In the genomic region with DNA sequence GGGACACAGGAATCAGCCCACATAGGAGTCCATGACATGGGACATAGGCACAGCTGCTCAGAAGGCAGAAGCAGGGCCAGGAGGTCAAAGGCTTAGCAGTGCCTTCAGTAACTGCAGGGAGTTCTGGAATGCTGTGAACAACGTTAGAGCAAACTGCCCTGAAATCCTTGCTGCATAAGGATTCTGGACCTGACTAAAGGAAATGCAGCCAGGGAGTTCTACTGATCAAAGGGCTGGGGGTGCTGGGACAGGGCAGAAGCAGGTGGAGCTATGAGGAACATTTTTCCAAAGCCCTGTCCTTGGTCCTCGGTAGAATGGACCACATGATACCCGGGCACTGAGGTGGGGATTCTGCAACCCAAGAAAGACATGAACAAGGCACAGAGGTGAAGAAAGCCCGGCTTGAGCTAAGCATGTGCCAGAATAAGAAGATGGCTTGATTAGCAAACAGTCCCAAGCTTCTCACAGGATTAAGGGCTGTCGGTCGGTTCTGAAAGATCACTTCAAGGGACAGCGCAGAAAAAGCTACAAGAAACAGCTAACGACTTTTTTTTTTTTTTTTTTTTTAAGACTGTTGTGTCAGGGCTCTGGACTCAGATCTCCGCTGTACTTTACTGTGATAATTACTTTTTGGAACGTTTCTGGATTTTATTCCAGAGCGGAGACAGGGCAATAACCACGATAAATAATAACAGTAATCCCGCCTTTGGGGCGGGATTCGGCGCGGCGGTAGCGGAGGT, we compare ENCODE assay signal across 9 mouse cellular contexts. TPM values are rescaled to one million over a fixed set of nuclear protein-coding genes. Genes with fewer than 3 reads are reported as not detected.
DNase-seq lines count a peak whose midpoint lies in the region; ATAC-seq and TF ChIP-seq lines count a peak whose summit lies in the region.
"Had no signal": no experiment of that assay in that cellular context is flagged by ENCODE, and none has a peak within 500 bp of the region (broad histone marks: within the 10 kb centered on the region; RNA-seq: fewer than 3 reads in every experiment).

No protein-coding gene starts in this region.

- H3K9ac ChIP-seq in heart, embryonic 15.5 days = peak overlapping the region; percentile 69
- H3K9ac ChIP-seq in neural tube, embryonic 14.5 days (replicated peaks; ENCODE audit: low read depth, low read length) = peak overlapping the region; percentile 65

- H3K27me3 ChIP-seq in heart, embryonic 15.5 days = no peaks in the 10 kb centered on the region
- H3K27me3 ChIP-seq in limb, embryonic 10.5 days (ENCODE audit: low read depth, poor library complexity, severe bottlenecking) = no peaks in the 10 kb centered on the region
- H3K27me3 ChIP-seq in neural tube, embryonic 14.5 days (ENCODE audit: control insufficient read depth, insufficient read depth, low read length) = no peaks in the 10 kb centered on the region

- H3K27ac ChIP-seq in heart, embryonic 15.5 days = peak overlapping the region; percentile 65
- H3K27ac ChIP-seq in limb, embryonic 10.5 days = peak overlapping the region; percentile 85
- peak overlapping the region; percentile 73; the same call in 1 of the 2 replicates for H3K27ac ChIP-seq in neural tube, embryonic 14.5 days (ENCODE audit: low read depth, low read length)

- 3% methylated on average over 19 of the region's 19 CpGs for WGBS in heart, embryonic 15.5 days
- 2% methylated on average over 19 of the region's 19 CpGs for WGBS in limb, embryonic 10.5 days
- 3% methylated on average over 19 of the region's 19 CpGs for WGBS in neural tube, embryonic 14.5 days

- no peaks in the 10 kb centered on the region for H3K36me3 ChIP-seq in heart, embryonic 15.5 days
- H3K36me3 ChIP-seq in limb, embryonic 10.5 days = no peaks in the 10 kb centered on the region
- H3K36me3 ChIP-seq in neural tube, embryonic 14.5 days (ENCODE audit: control insufficient read depth, insufficient read depth, low read length) = no peaks in the 10 kb centered on the region

- H3K4me1 ChIP-seq in heart, embryonic 15.5 days (replicated peaks) = peaks cover 6% of the 10 kb centered on the region
- H3K4me1 ChIP-seq in limb, embryonic 10.5 days = peaks cover 12% of the 10 kb centered on the region
- no peaks in the 10 kb centered on the region for H3K4me1 ChIP-seq in neural tube, embryonic 14.5 days (ENCODE audit: control insufficient read depth, insufficient read depth, low read length)

- no peak for DNase-seq in frontal cortex, postnatal 36 days (ENCODE audit: low spot score in 2 of 2)
- DNase-seq in brain, embryonic 14.5 days (ENCODE audit: low read depth) = peak; percentile 26
- DNase-seq in limb, embryonic 10.5 days (ENCODE audit: low spot score) = no peak
- no peak for DNase-seq in frontal cortex, postnatal 14 days (ENCODE audit: low spot score in 2 of 2)
- no peak for DNase-seq in right cerebral cortex, postnatal 14 days

- H3K4me2 ChIP-seq in heart, embryonic 15.5 days = peak overlapping the region; percentile 90
- peak overlapping the region; percentile 77 for H3K4me2 ChIP-seq in neural tube, embryonic 14.5 days (ENCODE audit: low read depth, low read length)

- peak; percentile 13 for ATAC-seq in frontal cortex, adult (ENCODE audit: low TSS enrichment)
- no peak for ATAC-seq in heart, embryonic 15.5 days (replicated peaks; ENCODE audit: insufficient number of reproducible peaks, insufficient read depth, low FRiP score, low read depth)
- peak; percentile 33 for ATAC-seq in neural tube, embryonic 14.5 days (ENCODE audit: low read depth)

- no peak for TF ChIP-seq POLR2A in brain, embryonic 14.5 days (IDR thresholded peaks at IDR 0.05; ENCODE audit: borderline replicate concordance, extremely low read depth, insufficient read depth, insufficient read length, poor library complexity, severe bottlenecking)

- TF ChIP-seq CTCF in brain, embryonic 14.5 days (IDR thresholded peaks at IDR 0.05; ENCODE audit: borderline replicate concordance, extremely low read depth, insufficient read depth, insufficient read length) = no peak

- no peaks in the 10 kb centered on the region for H3K9me3 ChIP-seq in heart, embryonic 15.5 days (replicated peaks)
- no peaks in the 10 kb centered on the region for H3K9me3 ChIP-seq in limb, embryonic 10.5 days (replicated peaks)
- H3K9me3 ChIP-seq in neural tube, embryonic 14.5 days (ENCODE audit: control insufficient read depth, low read length) = no peaks in the 10 kb centered on the region

- peak overlapping the region; percentile 65 for H3K4me3 ChIP-seq in heart, embryonic 15.5 days
- peak overlapping the region; percentile 62 for H3K4me3 ChIP-seq in limb, embryonic 10.5 days
- H3K4me3 ChIP-seq in neural tube, embryonic 14.5 days (ENCODE audit: low read depth, low read length) = peak overlapping the region; percentile 49

RNA-seq across cellular contexts. Expression of gene Thnsl2, which starts 0.9 kb away (rescaled TPM):
- 3.0 TPM in 2 replicates for polyA plus RNA-seq in brain, embryonic 14.5 days (2012; rRNA removed)
- 4.2 and 6.9 TPM in 2 replicates for polyA plus RNA-seq in heart, embryonic 15.5 days (2015; fragmentation: Nextera tagmentation; extraction: Ambion mirVana)
- 4.2 and 4.3 TPM in 2 replicates for polyA plus RNA-seq in limb, embryonic 10.5 days (2016; fragmentation: Nextera tagmentation; extraction: Ambion mirVana)
- polyA plus RNA-seq in neural tube, embryonic 14.5 days (2014; fragmentation: Nextera tagmentation; extraction: Ambion mirVana) = 4.6 and 5.4 TPM in 2 replicates

RNA-seq across cellular contexts. Expression of gene Fabp1, which starts 56.3 kb away (rescaled TPM):
- not detected in 2 replicates for polyA plus RNA-seq in brain, embryonic 14.5 days (2012; rRNA removed)
- 0.42 and 2.9 TPM in 2 replicates for polyA plus RNA-seq in heart, embryonic 15.5 days (2015; fragmentation: Nextera tagmentation; extraction: Ambion mirVana)
- polyA plus RNA-seq in limb, embryonic 10.5 days (2016; fragmentation: Nextera tagmentation; extraction: Ambion mirVana) = not detected in 2 replicates
- not detected in 2 replicates for polyA plus RNA-seq in neural tube, embryonic 14.5 days (2014; fragmentation: Nextera tagmentation; extraction: Ambion mirVana)
- polyA plus RNA-seq: frontal cortex, adult 2 months had no signal
